Mouse (Mus musculus): ENCODE data around the gene Fat3. TPM values are rescaled to one million over a fixed set of nuclear protein-coding genes. Genes with fewer than 3 reads are reported as not detected.

Fat3 gene
- polyA plus RNA-seq, 1 experiment from 2014 or later, result 6.6 TPM

DNA sequence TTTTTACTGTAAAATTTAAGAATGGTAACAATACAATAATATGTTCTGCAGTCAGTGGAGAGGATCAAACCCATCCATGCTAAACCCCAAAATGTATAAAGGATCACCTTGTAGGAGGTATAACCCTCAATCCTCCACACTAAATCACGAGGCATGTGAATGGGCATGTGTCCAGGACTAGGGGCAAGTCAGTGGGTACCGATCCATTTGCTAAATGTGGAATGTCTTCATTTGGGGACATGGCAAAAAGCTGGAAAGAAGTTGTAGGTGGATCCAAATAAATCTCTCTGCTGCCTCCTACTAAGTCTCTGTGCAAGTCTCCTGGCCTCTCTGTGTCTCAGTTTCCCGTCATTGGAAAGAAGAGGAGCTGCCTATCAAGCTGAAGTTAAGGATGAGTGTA is 39.6 kb downstream of the Fat3 start:
- ATAC-seq (ENCODE audit: low FRiP score, low TSS enrichment), result no peak
- no peaks in the 10 kb centered on the region for H3K4me1 ChIP-seq (ENCODE audit: control insufficient read depth, insufficient read depth, low read length)
- H3K27me3 ChIP-seq (ENCODE audit: control insufficient read depth, insufficient read depth, low read length), result no peaks in the 10 kb centered on the region
- no peak overlapping the region for H3K4me3 ChIP-seq (ENCODE audit: low read length)
- H3K36me3 ChIP-seq (ENCODE audit: control insufficient read depth, insufficient read depth, low read length), result no peaks in the 10 kb centered on the region
- H3K9ac ChIP-seq (ENCODE audit: low read depth, low read length), result no peak overlapping the region
- H3K4me2 ChIP-seq (replicated peaks; ENCODE audit: low read depth, low read length), result no peak overlapping the region
- H3K9me3 ChIP-seq (ENCODE audit: control insufficient read depth, low read length), result no peaks in the 10 kb centered on the region
- 86% methylated on average over 3 of the region's 3 CpGs for WGBS
- no peak overlapping the region for H3K27ac ChIP-seq (ENCODE audit: low read depth, low read length)

DNA sequence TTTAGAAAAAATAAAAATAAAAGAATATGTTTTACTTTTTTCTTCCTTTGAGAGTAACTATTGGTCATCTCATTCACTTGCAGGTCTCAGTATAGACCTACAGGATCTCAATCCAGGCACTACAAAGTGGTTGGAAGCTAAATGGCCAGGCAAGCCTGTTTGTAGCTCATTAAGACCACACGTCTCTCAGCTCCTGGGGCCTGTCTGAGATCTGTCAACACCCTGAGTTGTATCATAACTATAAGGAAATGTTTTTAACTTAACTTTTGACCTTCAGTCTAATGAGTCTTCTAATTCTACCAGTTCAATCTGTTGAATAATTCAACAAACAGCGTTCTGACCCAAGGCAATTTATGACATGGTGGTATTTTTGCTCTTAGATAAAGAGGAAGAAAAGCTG is 40.5 kb downstream of the Fat3 start:
- no peak for ATAC-seq (ENCODE audit: low FRiP score, low TSS enrichment)
- Histone ChIP-seq H3K9me3 (ENCODE audit: control insufficient read depth, low read length) (no peaks in the 10 kb centered on the region), H3K4me1 (ENCODE audit: control insufficient read depth, insufficient read depth, low read length) (no peaks in the 10 kb centered on the region), H3K36me3 (ENCODE audit: control insufficient read depth, insufficient read depth, low read length) (no peaks in the 10 kb centered on the region), H3K27me3 (ENCODE audit: control insufficient read depth, insufficient read depth, low read length) (no peaks in the 10 kb centered on the region), H3K9ac (ENCODE audit: low read depth, low read length) (no peak overlapping the region), H3K4me2 (replicated peaks; ENCODE audit: low read depth, low read length) (no peak overlapping the region), H3K27ac (ENCODE audit: low read depth, low read length) (no peak overlapping the region), H3K4me3 (ENCODE audit: low read length) (no peak overlapping the region)
- 57% methylated on average over 2 of the region's 2 CpGs for WGBS

GRCm38 (mm10) chr9:16441930-16442329 is 59.2 kb downstream of the Fat3 start:
- Histone ChIP-seq H3K4me3 (ENCODE audit: low read length) (no peak overlapping the region), H3K9ac (ENCODE audit: low read depth, low read length) (no peak overlapping the region), H3K27me3 (ENCODE audit: control insufficient read depth, insufficient read depth, low read length) (no peaks in the 10 kb centered on the region), H3K36me3 (ENCODE audit: control insufficient read depth, insufficient read depth, low read length) (no peaks in the 10 kb centered on the region), H3K4me2 (replicated peaks; ENCODE audit: low read depth, low read length) (no peak overlapping the region), H3K27ac (ENCODE audit: low read depth, low read length) (no peak overlapping the region), H3K4me1 (ENCODE audit: control insufficient read depth, insufficient read depth, low read length) (no peaks in the 10 kb centered on the region), H3K9me3 (ENCODE audit: control insufficient read depth, low read length) (no peaks in the 10 kb centered on the region)
- 87% methylated on average over 4 of the region's 4 CpGs for WGBS
- ATAC-seq (ENCODE audit: low FRiP score, low TSS enrichment), result no peak

GRCm38 (mm10) chr9:16440638-16441037 is 60.4 kb downstream of the Fat3 start:
- 77% methylated on average over 6 of the region's 6 CpGs for WGBS
- Histone ChIP-seq H3K9me3 (ENCODE audit: control insufficient read depth, low read length) (no peaks in the 10 kb centered on the region), H3K4me1 (ENCODE audit: control insufficient read depth, insufficient read depth, low read length) (no peaks in the 10 kb centered on the region), H3K27ac (ENCODE audit: low read depth, low read length) (no peak overlapping the region), H3K27me3 (ENCODE audit: control insufficient read depth, insufficient read depth, low read length) (no peaks in the 10 kb centered on the region), H3K9ac (ENCODE audit: low read depth, low read length) (no peak overlapping the region), H3K4me3 (ENCODE audit: low read length) (no peak overlapping the region), H3K4me2 (replicated peaks; ENCODE audit: low read depth, low read length) (no peak overlapping the region), H3K36me3 (ENCODE audit: control insufficient read depth, insufficient read depth, low read length) (no peaks in the 10 kb centered on the region)
- no peak for ATAC-seq (ENCODE audit: low FRiP score, low TSS enrichment)

GRCm38 (mm10) chr9:16439941-16440340 is 61.1 kb downstream of the Fat3 start:
- H3K9me3 ChIP-seq (ENCODE audit: control insufficient read depth, low read length), result no peaks in the 10 kb centered on the region
- H3K36me3 ChIP-seq (ENCODE audit: control insufficient read depth, insufficient read depth, low read length), result no peaks in the 10 kb centered on the region
- no peak overlapping the region for H3K4me3 ChIP-seq (ENCODE audit: low read length)
- no peaks in the 10 kb centered on the region for H3K27me3 ChIP-seq (ENCODE audit: control insufficient read depth, insufficient read depth, low read length)
- no peak overlapping the region for H3K4me2 ChIP-seq (replicated peaks; ENCODE audit: low read depth, low read length)
- H3K4me1 ChIP-seq (ENCODE audit: control insufficient read depth, insufficient read depth, low read length), result no peaks in the 10 kb centered on the region
- no peak for ATAC-seq (ENCODE audit: low FRiP score, low TSS enrichment)
- WGBS, result 44% methylated on average over 3 of the region's 3 CpGs
- no peak overlapping the region for H3K9ac ChIP-seq (ENCODE audit: low read depth, low read length)
- H3K27ac ChIP-seq (ENCODE audit: low read depth, low read length), result no peak overlapping the region

GRCm38 (mm10) chr9:16437805-16438204 is 63.3 kb downstream of the Fat3 start:
- H3K27ac ChIP-seq (ENCODE audit: low read depth, low read length), result no peak overlapping the region
- no peaks in the 10 kb centered on the region for H3K36me3 ChIP-seq (ENCODE audit: control insufficient read depth, insufficient read depth, low read length)
- WGBS, result 57% methylated on average over 5 of the region's 5 CpGs

DNA sequence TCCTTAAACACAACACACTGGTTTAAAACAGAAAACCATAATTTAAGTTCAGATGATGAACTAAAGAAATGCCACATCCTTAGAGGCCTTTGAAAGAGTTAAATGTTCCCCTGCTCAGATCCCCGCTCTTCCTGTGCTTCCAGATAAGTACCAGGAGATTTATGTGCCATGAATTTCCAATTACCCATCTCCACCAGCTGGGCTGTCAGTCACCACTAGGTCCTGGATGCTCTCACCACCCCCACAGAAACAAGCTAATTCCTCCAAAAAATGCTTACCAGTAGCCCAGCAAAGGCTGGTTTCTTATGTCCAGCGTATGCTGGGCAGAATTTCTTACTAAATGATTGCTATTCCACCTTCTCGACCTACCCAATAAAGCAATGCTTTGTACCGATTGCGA is 72.5 kb downstream of the Fat3 start:
- Histone ChIP-seq H3K9me3 (ENCODE audit: control insufficient read depth, low read length) (no peaks in the 10 kb centered on the region), H3K27ac (ENCODE audit: low read depth, low read length) (no peak overlapping the region), H3K36me3 (ENCODE audit: control insufficient read depth, insufficient read depth, low read length) (no peaks in the 10 kb centered on the region), H3K9ac (ENCODE audit: low read depth, low read length) (no peak overlapping the region), H3K27me3 (ENCODE audit: control insufficient read depth, insufficient read depth, low read length) (no peaks in the 10 kb centered on the region), H3K4me2 (replicated peaks; ENCODE audit: low read depth, low read length) (no peak overlapping the region), H3K4me1 (ENCODE audit: control insufficient read depth, insufficient read depth, low read length) (no peaks in the 10 kb centered on the region), H3K4me3 (ENCODE audit: low read length) (no peak overlapping the region)
- WGBS, result 53% methylated on average over 5 of the region's 5 CpGs
- ATAC-seq (ENCODE audit: low FRiP score, low TSS enrichment), result no peak

More at GRCm38 (mm10) chr9:16437805-16438204, 63.3 kb downstream of the Fat3 start:
- H3K4me2 ChIP-seq (replicated peaks; ENCODE audit: low read depth, low read length), result no peak overlapping the region
- H3K4me1 ChIP-seq (ENCODE audit: control insufficient read depth, insufficient read depth, low read length), result no peaks in the 10 kb centered on the region
- H3K9me3 ChIP-seq (ENCODE audit: control insufficient read depth, low read length), result no peaks in the 10 kb centered on the region
- ATAC-seq (ENCODE audit: low FRiP score, low TSS enrichment), result no peak
- H3K4me3 ChIP-seq (ENCODE audit: low read length), result no peak overlapping the region
- H3K27me3 ChIP-seq (ENCODE audit: control insufficient read depth, insufficient read depth, low read length), result no peaks in the 10 kb centered on the region
- H3K9ac ChIP-seq (ENCODE audit: low read depth, low read length), result no peak overlapping the region

GRCm38 (mm10) chr9:16422707-16423106 is 78.4 kb downstream of the Fat3 start:
- Histone ChIP-seq H3K4me2 (replicated peaks; ENCODE audit: low read depth, low read length) (no peak overlapping the region), H3K27ac (ENCODE audit: low read depth, low read length) (no peak overlapping the region), H3K4me3 (ENCODE audit: low read length) (no peak overlapping the region), H3K36me3 (ENCODE audit: control insufficient read depth, insufficient read depth, low read length) (no peaks in the 10 kb centered on the region), H3K9ac (ENCODE audit: low read depth, low read length) (no peak overlapping the region), H3K4me1 (ENCODE audit: control insufficient read depth, insufficient read depth, low read length) (no peaks in the 10 kb centered on the region), H3K9me3 (ENCODE audit: control insufficient read depth, low read length) (no peaks in the 10 kb centered on the region), H3K27me3 (ENCODE audit: control insufficient read depth, insufficient read depth, low read length) (no peaks in the 10 kb centered on the region)
- no peak for ATAC-seq (ENCODE audit: low FRiP score, low TSS enrichment)
- WGBS, result 88% methylated on average over 2 of the region's 2 CpGs

DNA sequence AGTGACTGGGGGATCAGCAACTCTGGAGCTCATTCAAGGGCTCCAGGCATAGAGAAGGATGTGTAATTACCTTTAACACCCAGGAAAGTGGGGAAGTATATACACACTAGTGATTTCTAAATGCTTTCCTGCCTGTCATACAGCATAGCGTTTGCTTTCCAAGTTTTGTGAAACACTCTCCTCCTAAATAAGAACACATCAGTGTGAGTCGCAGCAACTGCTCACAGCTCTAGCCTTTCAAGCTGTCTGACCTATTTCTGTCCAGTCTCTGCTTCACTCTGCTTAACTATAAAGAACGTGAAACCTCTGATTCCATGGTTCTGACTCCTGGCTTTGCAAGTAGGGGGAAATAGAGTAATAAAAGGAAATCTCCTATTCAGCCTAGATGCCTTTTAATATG is 98.3 kb downstream of the Fat3 start:
- ATAC-seq (ENCODE audit: low FRiP score, low TSS enrichment), result no peak
- Histone ChIP-seq H3K9ac (ENCODE audit: low read depth, low read length) (no peak overlapping the region), H3K27me3 (ENCODE audit: control insufficient read depth, insufficient read depth, low read length) (no peaks in the 10 kb centered on the region), H3K4me2 (replicated peaks; ENCODE audit: low read depth, low read length) (no peak overlapping the region), H3K36me3 (ENCODE audit: control insufficient read depth, insufficient read depth, low read length) (no peaks in the 10 kb centered on the region), H3K9me3 (ENCODE audit: control insufficient read depth, low read length) (no peaks in the 10 kb centered on the region), H3K4me1 (ENCODE audit: control insufficient read depth, insufficient read depth, low read length) (no peaks in the 10 kb centered on the region), H3K27ac (ENCODE audit: low read depth, low read length) (no peak overlapping the region), H3K4me3 (ENCODE audit: low read length) (no peak overlapping the region)
- WGBS, result 81% methylated on average over 3 of the region's 3 CpGs

All from kidney, embryonic 14.5 days (tissue).